Mouse (Mus musculus) forebrain, embryonic 11.5 days (tissue): Measurements from ENCODE around the gene Olfr545. TPM values are rescaled to one million over a fixed set of nuclear protein-coding genes. Genes with fewer than 3 reads are reported as not detected.
"Not testable (repeated sequence)": the region's sequence is repeated elsewhere in the genome, so short reads cannot be mapped to it uniquely, and the experiment has no call there.

ENCODE experiments used
- ATAC-seq: fragments of 200-750 bp; cut with Nextera tagmentation; replicated peaks from 2 replicates; pipeline ENCODE4 v1.8.0; 2017; ENCODE audit warnings: moderate TSS enrichment; ENCODE audit not compliant: low FRiP score
- DNase-seq: peaks from one replicate; pipeline ENCODE4 v3.0.0-alpha.2; 2017; ENCODE audit warnings: low spot score
- H3K27ac ChIP-seq: fragments of 300-500 bp; sonication (generic); 2 replicates; pipeline ENCODE4 v1.5.1; 2014; ENCODE audit warnings: low read depth, low read length
- H3K27me3 ChIP-seq: fragments of 300-500 bp; sonication (generic); 2 replicates; pipeline ENCODE4 v1.6.1; 2014; ENCODE audit warnings: mild to moderate bottlenecking, low read length, mixed read lengths; ENCODE audit not compliant: control insufficient read depth, insufficient read depth
- H3K36me3 ChIP-seq: fragments of 300-500 bp; sonication (generic); 2 replicates; pipeline ENCODE4 v1.6.1; 2014; ENCODE audit warnings: mild to moderate bottlenecking, low read length, moderate library complexity, mixed read lengths; ENCODE audit not compliant: control insufficient read depth, insufficient read depth
- H3K4me1 ChIP-seq: fragments of 300-500 bp; sonication (generic); replicated peaks from 2 replicates; pipeline ENCODE4 v1.6.1; 2014; ENCODE audit warnings: low read length, mixed read lengths; ENCODE audit not compliant: control insufficient read depth, insufficient read depth
- H3K4me2 ChIP-seq: fragments of 300-500 bp; sonication (generic); 2 replicates; pipeline ENCODE4 v1.6.1; 2014; ENCODE audit warnings: low read depth, mild to moderate bottlenecking, low read length, moderate library complexity, mixed read lengths; ENCODE audit not compliant: severe bottlenecking
- H3K4me3 ChIP-seq: fragments of 300-500 bp; sonication (generic); 2 replicates; pipeline ENCODE4 v1.5.1; 2014; ENCODE audit warnings: low read depth, low read length
- H3K9ac ChIP-seq: fragments of 300-500 bp; sonication (generic); 2 replicates; pipeline ENCODE4 v1.6.1; 2014; ENCODE audit warnings: low read length
- H3K9me3 ChIP-seq: fragments of 300-500 bp; sonication (generic); 2 replicates; pipeline ENCODE4 v1.6.1; 2016; ENCODE audit warnings: low read length, mixed read lengths; ENCODE audit not compliant: control insufficient read depth
- WGBS: fragments of 180-500 bp; shearing (Covaris S2); extraction: QIAGEN DNeasy Blood & Tissue Kit; methylation state at CpG from one replicate; pipeline ENCODE4 v1.1.7; 2014; 5-methylcytosine and 5-hydroxymethylcytosine counted together
- polyA plus RNA-seq: library from polyadenylated mRNA; unstranded; fragments of >200 nt; fragmentation: Nextera tagmentation; extraction: Ambion mirVana; gene quantifications from 2 replicates; pipeline ENCODE4 v1.2.1, GENCODE M21; 2014

Olfr545 gene
- polyA plus RNA-seq, 1 experiment from 2014 or later, result 0.09 TPM

- H3K9me3 ChIP-seq, result no peaks in the 10 kb centered on the region
- H3K27me3 ChIP-seq, result no peaks in the 10 kb centered on the region
- no peak overlapping the region for H3K4me2 ChIP-seq
- no peak overlapping the region for H3K9ac ChIP-seq
- H3K36me3 ChIP-seq, result no peaks in the 10 kb centered on the region
- DNase-seq (no peak), ATAC-seq (no peak)
- no peaks in the 10 kb centered on the region for H3K4me1 ChIP-seq
- H3K4me3 ChIP-seq, result no peak overlapping the region
- WGBS, result 86% methylated on average over 1 of the region's 1 CpGs
- H3K27ac ChIP-seq, result no peak overlapping the region
Measured at GRCm38 (mm10) chr7:102486105-102486504, 13.3 kb downstream of the Olfr545 start.

- not testable (repeated sequence) for H3K4me2 ChIP-seq, H3K27me3 ChIP-seq, H3K9ac ChIP-seq, H3K4me1 ChIP-seq, H3K27ac ChIP-seq, H3K9me3 ChIP-seq, H3K36me3 ChIP-seq, DNase-seq, ATAC-seq, H3K4me3 ChIP-seq
- whole genome bisulfite sequencing, result 79% methylated on average over 7 of the region's 8 CpGs
Measured at GRCm38 (mm10) chr7:102484766-102485165, 14.6 kb downstream of the Olfr545 start.

GRCm38 (mm10) chr7:102483665-102484064 lies 15.7 kb downstream of the Olfr545 start:
- Histone ChIP-seq H3K4me1 (no peaks in the 10 kb centered on the region), H3K4me3 (no peak overlapping the region), H3K36me3 (no peaks in the 10 kb centered on the region), H3K9ac (no peak overlapping the region), H3K27me3 (no peaks in the 10 kb centered on the region), H3K9me3 (no peaks in the 10 kb centered on the region), H3K4me2 (no peak overlapping the region), H3K27ac (no peak overlapping the region)
- ATAC-seq (no peak), DNase-seq (no peak)
- 93% methylated on average over 2 of the region's 2 CpGs for WGBS

GRCm38 (mm10) chr7:102481579-102481978 lies 17.8 kb downstream of the Olfr545 start, which contains the start of gene Olfr543:
TSS of gene Olfr543 (minus strand) at chr7:102481679.
- no peaks in the 10 kb centered on the region for H3K9me3 ChIP-seq
- H3K36me3 ChIP-seq, result no peaks in the 10 kb centered on the region
- no peak within 1 kb of the TSS for H3K4me2 ChIP-seq
- H3K27ac ChIP-seq, result no peak within 1 kb of the TSS
- H3K4me3 ChIP-seq, result no peak within 1 kb of the TSS
- ATAC-seq (no peak), DNase-seq (no peak)
- H3K4me1 ChIP-seq, result no peaks in the 10 kb centered on the region
- no peaks in the 10 kb centered on the region for H3K27me3 ChIP-seq
- no peak within 1 kb of the TSS for H3K9ac ChIP-seq
- WGBS, result 94% methylated on average over 4 of the region's 4 CpGs

- Histone ChIP-seq H3K4me3 (no peak overlapping the region), H3K9me3 (no peaks in the 10 kb centered on the region), H3K9ac (no peak overlapping the region), H3K36me3 (no peaks in the 10 kb centered on the region), H3K4me1 (no peaks in the 10 kb centered on the region), H3K27ac (no peak overlapping the region), H3K4me2 (no peak overlapping the region), H3K27me3 (no peaks in the 10 kb centered on the region)
- DNase-seq (no peak), ATAC-seq (no peak)
- 89% methylated on average over 4 of the region's 4 CpGs for WGBS
Measured at GRCm38 (mm10) chr7:102480821-102481220, 18.6 kb downstream of the Olfr545 start.

GRCm38 (mm10) chr7:102479368-102480078 lies 19.9 kb downstream of the Olfr545 start:
- no peaks in the 10 kb centered on the region for H3K4me1 ChIP-seq
- no peak for ATAC-seq
- H3K27me3 ChIP-seq, result no peaks in the 10 kb centered on the region
- DNase-seq, result no peak
- H3K9ac ChIP-seq, result no peak overlapping the region
- 83% methylated on average over 5 of the region's 5 CpGs for WGBS
- no peaks in the 10 kb centered on the region for H3K9me3 ChIP-seq
- no peak overlapping the region for H3K27ac ChIP-seq
- no peak overlapping the region for H3K4me3 ChIP-seq
- no peak overlapping the region for H3K4me2 ChIP-seq
- H3K36me3 ChIP-seq, result no peaks in the 10 kb centered on the region

GRCm38 (mm10) chr7:102478926-102479325 lies 20.4 kb downstream of the Olfr545 start:
- H3K4me1 ChIP-seq, result no peaks in the 10 kb centered on the region
- H3K9ac ChIP-seq, result no peak overlapping the region
- H3K4me2 ChIP-seq, result no peak overlapping the region
- no peaks in the 10 kb centered on the region for H3K9me3 ChIP-seq
- 92% methylated on average over 3 of the region's 3 CpGs for WGBS
- H3K4me3 ChIP-seq, result no peak overlapping the region
- H3K27ac ChIP-seq, result no peak overlapping the region
- no peaks in the 10 kb centered on the region for H3K27me3 ChIP-seq
- ATAC-seq (no peak), DNase-seq (peak; percentile 7)
- H3K36me3 ChIP-seq, result no peaks in the 10 kb centered on the region

GRCm38 (mm10) chr7:102478425-102478824 lies 20.9 kb downstream of the Olfr545 start:
- DNase-seq, result peak; percentile 25
- Histone ChIP-seq H3K9me3 (no peaks in the 10 kb centered on the region), H3K36me3 (no peaks in the 10 kb centered on the region), H3K27ac (no peak overlapping the region), H3K4me1 (no peaks in the 10 kb centered on the region), H3K4me3 (no peak overlapping the region), H3K27me3 (no peaks in the 10 kb centered on the region), H3K4me2 (no peak overlapping the region), H3K9ac (no peak overlapping the region)
- no peak for ATAC-seq
- WGBS, result 89% methylated on average over 4 of the region's 4 CpGs

- Histone ChIP-seq H3K4me2 (no peak overlapping the region), H3K36me3 (no peaks in the 10 kb centered on the region), H3K4me1 (no peaks in the 10 kb centered on the region), H3K9me3 (no peaks in the 10 kb centered on the region), H3K9ac (no peak overlapping the region), H3K27me3 (no peaks in the 10 kb centered on the region), H3K4me3 (no peak overlapping the region), H3K27ac (no peak overlapping the region)
- ATAC-seq, result no peak
- WGBS, result 81% methylated on average over 11 of the region's 11 CpGs
- peak; percentile 51 for DNase-seq
Measured at GRCm38 (mm10) chr7:102477377-102477776, 22.0 kb downstream of the Olfr545 start.
